Mouse (Mus musculus) lung, adult 2 months (tissue): ENCODE data around the gene Gm9970. TPM values are rescaled to one million over a fixed set of nuclear protein-coding genes. Genes with fewer than 3 reads are reported as not detected.

Source experiments
- DNase-seq: peaks from one replicate; pipeline ENCODE4 v3.0.0; 2022
- H3K4me1 ChIP-seq: fragments of 200-500 bp; 2 replicates; pipeline ENCODE4 v1.6.1; 2011; ENCODE audit warnings: low read length; ENCODE audit not compliant: control insufficient read depth, insufficient read depth
- H3K4me3 ChIP-seq: fragments of 200-500 bp; replicated peaks from 2 replicates; pipeline ENCODE3; 2011; ENCODE audit warnings: low read depth, mild to moderate bottlenecking, control low read depth, low read length; ENCODE audit errors: extremely low read depth
- CTCF ChIP-seq: fragments of 200-500 bp; IDR thresholded peaks from 2 replicates; pipeline ENCODE4 v1.5.1; 2011; ENCODE audit warnings: mild to moderate bottlenecking, low read length, control low read depth; ENCODE audit not compliant: insufficient read depth
- POLR2A ChIP-seq: fragments of 200-500 bp; IDR thresholded peaks from 2 replicates; pipeline ENCODE4 v1.6.1; 2011; ENCODE audit warnings: low read depth, mild to moderate bottlenecking, control low read depth, low read length, borderline replicate concordance; ENCODE audit errors: extremely low read depth
- WGBS: fragments of 180-500 bp; shearing (Covaris S2); methylation state at CpG from one replicate; pipeline ENCODE4 v1.1.7; 2018; 5-methylcytosine and 5-hydroxymethylcytosine counted together
- polyA plus RNA-seq: library from polyadenylated mRNA; depleted of rRNA; stranded (reverse); fragments of >200 nt; gene quantifications from 2 replicates; pipeline ENCODE4 v1.2.3, GENCODE M21; 2012; rRNA removed

Gm9970 gene
- 0.36 and 0.70 TPM in 2 replicates for polyA plus RNA-seq

DNA sequence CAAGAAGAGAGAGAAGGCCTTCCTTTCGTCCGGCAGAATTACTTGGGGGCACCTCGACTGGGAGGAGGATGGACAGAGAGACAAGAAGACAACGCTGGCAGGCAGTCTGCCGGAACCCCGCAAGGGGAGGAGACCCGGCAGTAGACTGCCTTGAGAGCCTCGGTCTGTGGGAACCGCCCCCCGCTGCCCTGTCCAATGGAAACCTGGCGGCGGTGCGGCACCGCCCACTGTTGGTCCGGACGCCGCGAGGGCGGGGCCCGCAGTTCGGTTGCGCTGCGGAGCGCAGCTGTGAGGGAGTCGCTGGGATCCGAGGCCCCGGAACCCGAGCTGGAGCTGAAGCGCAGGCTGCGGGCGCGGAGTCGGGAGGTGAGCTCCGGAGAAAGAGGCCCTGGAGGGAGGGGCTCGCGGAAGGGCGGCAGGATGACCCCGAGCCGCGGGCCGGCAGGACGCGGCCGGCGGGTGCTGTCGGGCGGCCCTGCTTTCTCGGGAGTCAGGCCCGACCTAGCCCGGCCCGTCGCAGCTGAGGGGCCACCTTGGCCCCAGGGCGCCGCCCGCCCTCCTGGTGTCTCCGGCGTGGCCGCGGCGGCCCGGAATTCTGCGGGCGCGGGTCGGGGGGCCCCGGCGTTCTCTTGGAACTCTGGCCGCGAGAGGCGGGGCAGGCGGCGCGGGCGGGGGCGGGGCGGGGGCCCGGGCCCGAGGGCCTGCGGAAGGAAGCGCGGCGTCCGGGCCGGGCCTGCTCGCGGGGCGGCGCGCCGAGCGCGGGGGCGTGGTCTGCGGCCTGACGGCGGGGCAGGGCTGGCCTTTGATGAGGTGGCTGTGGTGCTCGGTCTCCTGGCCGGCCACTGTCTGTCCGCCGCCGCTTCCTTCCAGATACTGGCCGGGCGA lies at the start of gene Gm9970, which contains the start of gene Nrbp1:
Gene Gm9970 (minus strand): TSS at position 596 of the 885 bp plus-strand sequence.
Gene Nrbp1 (plus strand): TSS at position 228 of the 885 bp plus-strand sequence.
- WGBS: under 1% methylated on average over 89 of the region's 103 CpGs
- Histone ChIP-seq H3K4me3 (peak within 1 kb of the TSS; percentile 89), H3K4me1 (peaks cover 4% of the 10 kb centered on the region)
- peak; percentile 90 for TF ChIP-seq POLR2A
- no peak for TF ChIP-seq CTCF
- DNase-seq: peak; percentile 92

DNA sequence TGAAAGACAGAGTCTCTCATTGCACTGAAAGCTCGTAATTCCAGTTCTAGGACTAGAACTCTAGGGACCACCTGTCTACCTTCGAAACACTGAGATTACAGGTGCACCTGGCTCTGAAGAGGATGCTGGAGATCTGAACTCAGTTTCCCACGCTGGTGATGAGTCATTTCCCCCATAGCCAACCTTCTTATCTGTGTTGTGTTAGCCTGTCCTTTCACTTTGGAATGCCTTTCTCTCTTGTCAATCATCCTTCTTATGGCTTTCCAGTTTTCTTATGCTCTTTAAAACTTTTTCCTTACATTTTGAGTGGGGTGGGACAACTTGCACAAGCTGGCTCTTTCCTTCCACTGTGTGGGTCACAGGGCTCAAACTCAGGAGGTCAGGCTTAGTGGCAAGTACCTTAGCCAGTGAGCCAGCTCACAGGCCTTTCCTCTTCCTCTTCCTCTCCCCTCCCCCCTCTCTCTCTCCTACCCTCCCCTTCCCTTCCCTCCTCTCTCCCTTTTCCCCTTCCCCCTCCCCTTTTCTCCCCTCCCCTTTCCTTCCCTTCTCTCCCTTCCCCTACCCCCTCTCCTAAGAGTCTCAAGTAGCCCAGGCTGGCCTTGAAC lies 48.7 kb upstream of the Gm9970 start:
- WGBS: 72% methylated on average over 3 of the region's 3 CpGs
- TF ChIP-seq CTCF (no peak), POLR2A (no peak)
- no peak for DNase-seq
- peaks cover 6% of the 10 kb centered on the region for H3K4me1 ChIP-seq
- H3K4me3 ChIP-seq: no peak overlapping the region

DNA sequence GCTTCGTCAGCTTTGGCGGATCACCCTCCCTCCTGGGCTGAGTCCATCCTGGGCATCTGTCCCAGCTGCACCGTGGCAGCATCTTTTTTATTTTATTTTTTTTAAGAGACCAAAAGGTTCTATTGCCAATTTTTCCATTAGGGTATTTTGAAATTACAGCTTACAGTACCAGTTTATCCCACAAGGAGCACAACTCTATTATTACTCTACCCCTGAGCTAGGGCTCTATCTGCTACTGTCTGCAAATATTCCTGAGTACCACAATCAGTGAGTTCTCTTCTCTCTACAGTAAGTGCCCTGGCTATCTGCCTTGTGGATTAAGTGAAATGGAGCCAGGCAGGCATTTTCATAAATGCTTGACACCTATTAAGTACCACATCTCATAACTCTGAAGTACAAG lies 47.6 kb upstream of the Gm9970 start:
- 38% methylated on average over 3 of the region's 3 CpGs for whole genome bisulfite sequencing
- Histone ChIP-seq H3K4me1 (peaks cover 6% of the 10 kb centered on the region), H3K4me3 (no peak overlapping the region)
- TF ChIP-seq POLR2A (no peak), CTCF (no peak)
- no peak for DNase-seq

DNA sequence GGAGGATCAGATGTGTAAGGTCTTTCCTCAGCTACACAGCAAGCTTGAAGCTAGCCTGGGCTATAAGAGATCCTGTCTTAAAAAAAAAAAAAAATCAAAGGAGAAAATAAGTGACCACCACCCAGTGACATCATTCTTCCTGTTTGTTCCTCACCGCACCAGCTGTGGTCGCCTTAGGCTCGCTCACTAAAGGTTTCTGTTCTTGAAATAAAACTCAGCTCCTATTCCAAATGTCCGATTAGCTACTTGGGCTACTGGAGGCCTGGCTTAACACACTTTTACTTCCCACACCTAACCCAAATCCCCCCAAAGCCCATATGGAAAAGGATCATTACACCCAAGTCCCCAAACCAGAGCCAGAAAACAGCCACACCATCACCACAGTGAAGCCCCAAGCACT lies 47.2 kb upstream of the Gm9970 start:
- TF ChIP-seq CTCF (no peak), POLR2A (no peak)
- Histone ChIP-seq H3K4me3 (no peak overlapping the region), H3K4me1 (peaks cover 6% of the 10 kb centered on the region)
- no peak for DNase-seq
- WGBS: 53% methylated on average over 4 of the region's 4 CpGs

DNA sequence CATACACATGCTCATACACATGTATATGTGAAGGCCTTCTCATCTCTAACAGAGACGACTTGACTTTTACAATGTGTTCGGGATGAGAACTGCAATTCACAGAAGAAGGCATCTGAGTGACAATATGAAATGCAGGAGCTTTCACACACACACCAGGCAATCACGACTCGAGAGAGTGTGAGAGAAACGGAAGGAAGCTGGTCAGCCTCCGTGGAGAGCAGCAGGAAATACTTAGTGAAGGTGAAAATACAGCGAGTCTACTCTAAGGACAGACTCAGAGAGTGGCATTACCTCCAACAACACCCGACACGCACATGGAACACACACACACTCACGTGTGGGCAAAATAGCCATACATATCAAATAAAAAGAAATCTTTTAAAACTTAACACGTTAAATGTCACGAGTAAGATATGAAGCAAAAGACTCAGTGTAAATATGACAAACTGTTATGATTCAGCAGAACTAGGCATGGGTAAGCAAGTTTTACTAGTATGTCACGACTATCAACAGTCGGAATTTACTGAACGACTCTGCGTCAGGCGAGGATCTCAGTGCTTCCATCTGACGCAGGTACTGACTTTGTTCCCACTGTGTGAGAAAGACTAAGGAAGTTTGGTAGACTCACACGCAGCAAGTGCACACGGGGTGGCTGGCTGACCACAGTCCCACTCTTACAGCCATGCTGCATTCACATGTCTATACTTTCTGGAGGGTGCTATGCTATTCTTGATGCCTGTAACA lies 38.4 kb upstream of the Gm9970 start:
- TF ChIP-seq CTCF (no peak), POLR2A (no peak)
- DNase-seq: no peak

DNA sequence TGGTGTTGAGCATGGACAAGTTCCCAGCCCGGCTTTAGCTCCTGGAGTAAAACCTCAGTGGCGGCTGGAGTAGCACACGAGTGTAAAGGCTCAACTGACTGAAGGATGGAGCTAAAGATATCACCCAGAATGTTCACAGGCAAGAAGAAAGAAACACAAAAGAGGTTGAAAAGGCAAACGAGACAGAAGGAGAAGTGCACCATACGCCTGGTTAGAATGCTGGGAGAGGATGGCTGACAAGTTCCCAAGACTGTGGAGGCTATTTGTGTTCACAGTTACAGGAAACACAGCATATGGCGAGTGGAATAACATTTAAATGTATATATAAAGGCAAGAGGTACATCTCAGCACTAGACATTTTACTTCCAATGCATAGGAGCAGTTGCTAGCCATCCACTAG lies 32.0 kb upstream of the Gm9970 start:
- no peak for TF ChIP-seq POLR2A
- TF ChIP-seq CTCF: no peak
- no peak for DNase-seq
- no peaks in the 10 kb centered on the region for H3K4me1 ChIP-seq
- H3K4me3 ChIP-seq: no peak overlapping the region
- WGBS: 90% methylated on average over 6 of the region's 6 CpGs

More for the DNA sequence above, 38.4 kb upstream of the Gm9970 start:
- Histone ChIP-seq H3K4me3 (no peak overlapping the region), H3K4me1 (no peaks in the 10 kb centered on the region)
- 77% methylated on average over 20 of the region's 20 CpGs for WGBS

DNA sequence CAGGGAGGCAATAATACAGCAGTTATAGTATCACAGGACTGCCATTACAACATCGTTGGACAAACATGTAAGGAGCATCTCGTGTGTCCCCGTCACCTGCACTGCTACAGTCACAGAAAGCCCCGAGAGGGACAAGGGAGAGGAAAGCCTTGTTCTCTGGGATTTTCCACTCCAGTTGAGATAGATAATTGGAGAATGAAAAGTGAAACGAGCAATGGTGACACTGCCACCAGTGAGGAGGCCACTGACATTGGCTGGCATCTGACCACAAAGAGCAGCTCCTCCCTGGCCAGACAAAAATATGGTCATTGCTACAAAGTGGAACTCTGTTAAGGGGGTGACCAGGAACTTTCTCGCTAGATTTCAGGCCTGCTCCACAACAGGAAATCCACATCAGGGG lies 26.7 kb upstream of the Gm9970 start:
- 84% methylated on average over 6 of the region's 6 CpGs for WGBS
- no peak for DNase-seq

DNA sequence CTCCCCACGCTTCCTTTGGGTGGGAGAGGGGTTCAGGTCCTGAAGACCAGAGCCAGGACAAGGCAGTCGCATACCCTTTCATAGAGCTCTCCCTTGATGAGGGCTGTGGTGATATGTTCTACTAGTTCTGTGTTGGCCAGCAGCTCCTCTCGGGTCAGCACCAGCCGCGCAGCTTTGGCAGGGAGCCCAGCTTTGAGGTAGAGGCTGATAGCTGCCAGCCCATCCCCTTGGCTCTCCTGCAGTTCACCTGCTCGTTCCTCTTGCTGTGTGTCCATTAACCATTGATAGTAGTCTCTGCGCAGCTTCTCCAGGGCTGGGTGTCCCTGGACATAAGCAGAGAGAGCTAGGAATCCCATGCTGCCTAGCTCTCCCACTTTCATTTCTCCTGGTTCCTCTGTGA lies 25.1 kb upstream of the Gm9970 start:
- WGBS: 80% methylated on average over 7 of the region's 7 CpGs
- TF ChIP-seq CTCF (no peak), POLR2A (no peak)
- no peak overlapping the region for H3K4me3 ChIP-seq
- no peaks in the 10 kb centered on the region for H3K4me1 ChIP-seq
- no peak for DNase-seq

More for the DNA sequence above, 26.7 kb upstream of the Gm9970 start:
- H3K4me1 ChIP-seq: no peaks in the 10 kb centered on the region
- no peak overlapping the region for H3K4me3 ChIP-seq
- TF ChIP-seq CTCF: no peak
- TF ChIP-seq POLR2A: no peak

DNA sequence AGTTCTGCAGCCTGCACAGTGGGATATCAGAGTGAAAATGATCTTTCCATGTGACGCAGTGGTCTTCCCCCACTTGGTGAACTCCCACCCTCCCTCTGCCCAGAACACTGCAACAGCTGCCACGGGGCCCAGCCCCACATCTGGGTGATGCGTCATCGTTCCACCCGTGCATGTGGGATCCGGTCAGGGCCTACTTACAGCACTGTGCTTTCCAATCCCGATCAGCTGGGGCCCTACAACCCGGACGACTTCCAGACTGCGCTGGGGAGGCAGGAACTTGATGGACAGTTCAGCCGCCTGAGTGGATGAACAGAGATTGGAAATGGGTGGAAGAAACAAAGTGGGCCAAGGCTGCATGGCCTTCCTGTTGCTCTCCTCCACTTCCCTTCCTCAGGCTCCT lies 16.6 kb upstream of the Gm9970 start:
- no peak for TF ChIP-seq CTCF
- no peak for TF ChIP-seq POLR2A
- peaks cover 8% of the 10 kb centered on the region for H3K4me1 ChIP-seq
- H3K4me3 ChIP-seq: no peak overlapping the region
- WGBS: 87% methylated on average over 11 of the region's 11 CpGs
- no peak for DNase-seq
